Mouse (Mus musculus) testis, postnatal 14 days (tissue): ENCODE measurements around the gene Irf6.

Experiments used
- DNase-seq: peaks from one replicate; pipeline ENCODE4 v3.0.0; 2021; ENCODE audit warnings: low spot score

Irf6 gene

GRCm38 (mm10) chr1:193200640-193201382, 47.9 kb downstream of the Irf6 start:
- no peak for DNase-seq

- no peak for DNase-seq
Measured at GRCm38 (mm10) chr1:193201383-193201778, 48.5 kb downstream of the Irf6 start, which contains the start of gene Traf3ip3. TSS of gene Traf3ip3 (minus strand) at chr1:193201703.

GRCm38 (mm10) chr1:193203821-193204220, 50.9 kb downstream of the Irf6 start:
- no peak for DNase-seq

- no peak for DNase-seq
Measured at GRCm38 (mm10) chr1:193205431-193205830, 52.5 kb downstream of the Irf6 start.

GRCm38 (mm10) chr1:193207503-193207902, 54.6 kb downstream of the Irf6 start, which contains the start of gene Lamb3:
TSS of gene Lamb3 (plus strand) at chr1:193207699.
- DNase-seq: no peak

GRCm38 (mm10) chr1:193208178-193208577, 55.3 kb downstream of the Irf6 start:
- no peak for DNase-seq

GRCm38 (mm10) chr1:193211371-193211770, 58.5 kb downstream of the Irf6 start:
- no peak for DNase-seq

GRCm38 (mm10) chr1:193214053-193214452, 61.1 kb downstream of the Irf6 start:
- no peak for DNase-seq

- no peak for DNase-seq
Measured at GRCm38 (mm10) chr1:193216000-193216399, 63.1 kb downstream of the Irf6 start.

GRCm38 (mm10) chr1:193220408-193220807, 67.5 kb downstream of the Irf6 start:
- DNase-seq: no peak
